Mouse (Mus musculus): ENCODE measurements around the gene Otop2. TPM values are rescaled to one million over a fixed set of nuclear protein-coding genes. Genes with fewer than 3 reads are reported as not detected.

Gene Otop2
- polyA plus RNA-seq (2015; fragmentation: Nextera tagmentation; extraction: Ambion mirVana) = 0.17 TPM in 1 of 2 replicates, not detected in the other

- WGBS = 13% methylated on average over 8 of the region's 8 CpGs
- no peak within 1 kb of the TSS for H3K4me2 ChIP-seq
- no peak for ATAC-seq (replicated peaks)
- H3K9me3 ChIP-seq = no peaks in the 10 kb centered on the region
- no peak within 1 kb of the TSS for H3K4me3 ChIP-seq
- H3K36me3 ChIP-seq (replicated peaks) = no peaks in the 10 kb centered on the region
- H3K9ac ChIP-seq = no peak within 1 kb of the TSS
- H3K4me1 ChIP-seq = no peaks in the 10 kb centered on the region
- H3K27me3 ChIP-seq (replicated peaks) = no peaks in the 10 kb centered on the region; the same call in 1 of the 2 replicates
- H3K27ac ChIP-seq = no peak within 1 kb of the TSS
These were observed at the start of gene Otop2 for GRCm38 (mm10) chr11:115306863-115307262. Otop2 (plus strand) TSS chr11:115307163.

GRCm38 (mm10) chr11:115257775-115258510 is 49.0 kb upstream of the Otop2 start:
- peak overlapping the region; percentile 26 for H3K4me3 ChIP-seq
- no peak for ATAC-seq (replicated peaks)
- WGBS = 15% methylated on average over 58 of the region's 59 CpGs

GRCm38 (mm10) chr11:115259134-115259533 is 47.8 kb upstream of the Otop2 start:
- ATAC-seq (replicated peaks) = no peak
- Histone ChIP-seq H3K27me3 (replicated peaks) (peaks cover 76% of the 10 kb centered on the region), H3K36me3 (replicated peaks) (no peaks in the 10 kb centered on the region), H3K9me3 (no peaks in the 10 kb centered on the region), H3K4me2 (no peak overlapping the region), H3K9ac (no peak overlapping the region), H3K4me1 (peaks cover 4% of the 10 kb centered on the region; the same call in 1 of the 2 replicates), H3K27ac (no peak overlapping the region), H3K4me3 (no peak overlapping the region)
- WGBS = 80% methylated on average over 4 of the region's 4 CpGs

More at GRCm38 (mm10) chr11:115257775-115258510, 49.0 kb upstream of the Otop2 start:
- Histone ChIP-seq H3K9me3 (no peaks in the 10 kb centered on the region), H3K27me3 (replicated peaks) (peaks cover 70% of the 10 kb centered on the region), H3K9ac (no peak overlapping the region), H3K4me1 (peaks cover 4% of the 10 kb centered on the region; the same call in 1 of the 2 replicates), H3K36me3 (replicated peaks) (no peaks in the 10 kb centered on the region), H3K4me2 (peak overlapping the region; percentile 39), H3K27ac (no peak overlapping the region)

- H3K9me3 ChIP-seq = no peaks in the 10 kb centered on the region
- no peak overlapping the region for H3K4me3 ChIP-seq
- no peak overlapping the region for H3K27ac ChIP-seq
- H3K27me3 ChIP-seq (replicated peaks) = peaks cover 90% of the 10 kb centered on the region
- H3K4me2 ChIP-seq = no peak overlapping the region
- ATAC-seq (replicated peaks) = no peak
- 79% methylated on average over 11 of the region's 11 CpGs for WGBS
- H3K9ac ChIP-seq = no peak overlapping the region
- H3K4me1 ChIP-seq = peaks cover 28% of the 10 kb centered on the region
- H3K36me3 ChIP-seq (replicated peaks) = no peaks in the 10 kb centered on the region
These were observed 44.0 kb upstream of the Otop2 start for GRCm38 (mm10) chr11:115262954-115263353.

GRCm38 (mm10) chr11:115264136-115264861 is 42.7 kb upstream of the Otop2 start:
- Histone ChIP-seq H3K27ac (no peak overlapping the region), H3K27me3 (replicated peaks) (peaks cover 89% of the 10 kb centered on the region), H3K36me3 (replicated peaks) (0 out of 2 replicates have a peak, but pooled peaks cover 5% of the 10 kb centered on the region), H3K4me1 (peaks cover 25% of the 10 kb centered on the region), H3K4me2 (no peak overlapping the region), H3K4me3 (no peak overlapping the region), H3K9ac (no peak overlapping the region), H3K9me3 (no peaks in the 10 kb centered on the region)
- ATAC-seq (replicated peaks) = no peak
- 66% methylated on average over 7 of the region's 7 CpGs for WGBS

GRCm38 (mm10) chr11:115264862-115265668 is 41.9 kb upstream of the Otop2 start:
- Histone ChIP-seq H3K27me3 (replicated peaks) (peaks cover 82% of the 10 kb centered on the region), H3K9me3 (no peaks in the 10 kb centered on the region), H3K36me3 (replicated peaks) (0 out of 2 replicates have a peak, but pooled peaks cover 7% of the 10 kb centered on the region), H3K4me1 (peaks cover 25% of the 10 kb centered on the region), H3K9ac (no peak overlapping the region), H3K27ac (no peak overlapping the region), H3K4me2 (peak overlapping the region; percentile 58), H3K4me3 (peak overlapping the region; percentile 18; the same call in 1 of the 2 replicates)
- 6% methylated on average over 39 of the region's 39 CpGs for WGBS
- no peak for ATAC-seq (replicated peaks)

GRCm38 (mm10) chr11:115265771-115266399 is 41.1 kb upstream of the Otop2 start:
- Histone ChIP-seq H3K4me2 (peak overlapping the region; percentile 58), H3K36me3 (replicated peaks) (0 out of 2 replicates have a peak, but pooled peaks cover 7% of the 10 kb centered on the region), H3K27me3 (replicated peaks) (peaks cover 75% of the 10 kb centered on the region), H3K9ac (no peak overlapping the region), H3K27ac (no peak overlapping the region), H3K4me1 (peaks cover 29% of the 10 kb centered on the region), H3K9me3 (no peaks in the 10 kb centered on the region), H3K4me3 (peak overlapping the region; percentile 33; the same call in 1 of the 2 replicates)
- ATAC-seq (replicated peaks) = no peak
- 2% methylated on average over 20 of the region's 20 CpGs for WGBS

- ATAC-seq (replicated peaks) = no peak
- H3K4me3 ChIP-seq = peak overlapping the region; percentile 33
- peaks cover 29% of the 10 kb centered on the region for H3K4me1 ChIP-seq
- H3K9ac ChIP-seq = no peak overlapping the region
- no peak overlapping the region for H3K27ac ChIP-seq
- H3K9me3 ChIP-seq = no peaks in the 10 kb centered on the region
- peaks cover 70% of the 10 kb centered on the region for H3K27me3 ChIP-seq (replicated peaks)
- H3K36me3 ChIP-seq (replicated peaks) = 0 out of 2 replicates have a peak, but pooled peaks cover 7% of the 10 kb centered on the region
- H3K4me2 ChIP-seq = peak overlapping the region; percentile 58
- WGBS = under 1% methylated on average over 22 of the region's 22 CpGs
These were observed 40.6 kb upstream of the Otop2 start for GRCm38 (mm10) chr11:115266400-115266778.

- Histone ChIP-seq H3K27me3 (replicated peaks) (peaks cover 62% of the 10 kb centered on the region), H3K9me3 (no peaks in the 10 kb centered on the region), H3K36me3 (replicated peaks) (0 out of 2 replicates have a peak, but pooled peaks cover 7% of the 10 kb centered on the region), H3K9ac (no peak within 1 kb of the TSS), H3K4me3 (peak within 1 kb of the TSS; percentile 33), H3K27ac (no peak within 1 kb of the TSS), H3K4me1 (peaks cover 29% of the 10 kb centered on the region), H3K4me2 (peak within 1 kb of the TSS; percentile 58)
- ATAC-seq (replicated peaks) = no peak
- WGBS = 6% methylated on average over 48 of the region's 50 CpGs
These were observed 39.7 kb upstream of the Otop2 start, which contains the start of gene Grin2c for GRCm38 (mm10) chr11:115267061-115267883. Grin2c (minus strand) TSS chr11:115267243.

GRCm38 (mm10) chr11:115267958-115268357 is 39.0 kb upstream of the Otop2 start:
- Histone ChIP-seq H3K27me3 (replicated peaks) (peaks cover 55% of the 10 kb centered on the region), H3K9ac (no peak overlapping the region), H3K4me1 (peaks cover 29% of the 10 kb centered on the region), H3K4me2 (no peak overlapping the region), H3K36me3 (replicated peaks) (0 out of 2 replicates have a peak, but pooled peaks cover 7% of the 10 kb centered on the region), H3K4me3 (no peak overlapping the region), H3K27ac (no peak overlapping the region), H3K9me3 (no peaks in the 10 kb centered on the region)
- 81% methylated on average over 11 of the region's 11 CpGs for WGBS
- no peak for ATAC-seq (replicated peaks)
